Mouse (Mus musculus): Measurements from ENCODE around the gene Grasp. TPM values are rescaled to one million over a fixed set of nuclear protein-coding genes. Genes with fewer than 3 reads are reported as not detected.

The Grasp gene
- polyA plus RNA-seq, 2 experiments = 7.5 to 20.5 TPM

- 94% methylated on average over 8 of the region's 8 CpGs for WGBS
- no peak for ATAC-seq (ENCODE audit: low FRiP score, low read depth)
- Histone ChIP-seq H3K36me3 (ENCODE audit: control insufficient read depth, insufficient read depth, low read length) (peaks cover 5% of the 10 kb centered on the region; the same call in 1 of the 2 replicates), H3K4me3 (replicated peaks; ENCODE audit: low read length) (no peak overlapping the region), H3K9me3 (ENCODE audit: control insufficient read depth, low read length) (0 out of 2 replicates have a peak, but pooled peaks cover 2% of the 10 kb centered on the region), H3K27ac (replicated peaks; ENCODE audit: low read depth, low read length) (no peak overlapping the region), H3K4me1 (ENCODE audit: control insufficient read depth, insufficient read depth, low read length) (peaks cover 32% of the 10 kb centered on the region), H3K27me3 (ENCODE audit: control insufficient read depth, insufficient read depth, low read length) (no peaks in the 10 kb centered on the region), H3K4me2 (replicated peaks; ENCODE audit: low read depth, low read length, severe bottlenecking) (no peak overlapping the region), H3K9ac (ENCODE audit: low read depth, low read length, severe bottlenecking) (no peak overlapping the region)
- no peak for DNase-seq (ENCODE audit: low spot score)
- TF ChIP-seq POLR2A (IDR thresholded peaks at IDR 0.05; ENCODE audit: borderline replicate concordance, extremely low read depth, insufficient read depth, insufficient read length) = no peak
Observed at GRCm38 (mm10) chr15:101184300-101184699, 39.7 kb upstream of the Grasp start.

- H3K4me3 ChIP-seq (replicated peaks; ENCODE audit: low read length) = no peak overlapping the region
- H3K4me2 ChIP-seq (replicated peaks; ENCODE audit: low read depth, low read length, severe bottlenecking) = no peak overlapping the region
- H3K27me3 ChIP-seq (ENCODE audit: control insufficient read depth, insufficient read depth, low read length) = no peaks in the 10 kb centered on the region
- H3K4me1 ChIP-seq (ENCODE audit: control insufficient read depth, insufficient read depth, low read length) = peaks cover 26% of the 10 kb centered on the region
- WGBS = 95% methylated on average over 3 of the region's 3 CpGs
- peaks cover 5% of the 10 kb centered on the region; the same call in 1 of the 2 replicates for H3K36me3 ChIP-seq (ENCODE audit: control insufficient read depth, insufficient read depth, low read length)
- no peak overlapping the region for H3K27ac ChIP-seq (replicated peaks; ENCODE audit: low read depth, low read length)
- no peak for DNase-seq (ENCODE audit: low spot score)
- no peak for ATAC-seq (ENCODE audit: low FRiP score, low read depth)
- TF ChIP-seq POLR2A (IDR thresholded peaks at IDR 0.05; ENCODE audit: borderline replicate concordance, extremely low read depth, insufficient read depth, insufficient read length) = no peak
- H3K9ac ChIP-seq (ENCODE audit: low read depth, low read length, severe bottlenecking) = no peak overlapping the region
- H3K9me3 ChIP-seq (ENCODE audit: control insufficient read depth, low read length) = 0 out of 2 replicates have a peak, but pooled peaks cover 2% of the 10 kb centered on the region
Observed at GRCm38 (mm10) chr15:101185549-101185948, 38.4 kb upstream of the Grasp start.

GRCm38 (mm10) chr15:101187907-101188306 lies 36.1 kb upstream of the Grasp start:
- DNase-seq (ENCODE audit: low spot score) (no peak), ATAC-seq (ENCODE audit: low FRiP score, low read depth) (no peak)
- no peaks in the 10 kb centered on the region for H3K27me3 ChIP-seq (ENCODE audit: control insufficient read depth, insufficient read depth, low read length)
- H3K9ac ChIP-seq (ENCODE audit: low read depth, low read length, severe bottlenecking) = no peak overlapping the region
- WGBS = 58% methylated on average over 5 of the region's 5 CpGs
- no peak overlapping the region for H3K4me2 ChIP-seq (replicated peaks; ENCODE audit: low read depth, low read length, severe bottlenecking)
- peaks cover 14% of the 10 kb centered on the region for H3K4me1 ChIP-seq (ENCODE audit: control insufficient read depth, insufficient read depth, low read length)
- H3K4me3 ChIP-seq (replicated peaks; ENCODE audit: low read length) = no peak overlapping the region
- no peak for TF ChIP-seq POLR2A (IDR thresholded peaks at IDR 0.05; ENCODE audit: borderline replicate concordance, extremely low read depth, insufficient read depth, insufficient read length)
- H3K27ac ChIP-seq (replicated peaks; ENCODE audit: low read depth, low read length) = no peak overlapping the region
- H3K36me3 ChIP-seq (ENCODE audit: control insufficient read depth, insufficient read depth, low read length) = peaks cover 5% of the 10 kb centered on the region; the same call in 1 of the 2 replicates
- H3K9me3 ChIP-seq (ENCODE audit: control insufficient read depth, low read length) = 0 out of 2 replicates have a peak, but pooled peaks cover 2% of the 10 kb centered on the region

- Histone ChIP-seq H3K27ac (replicated peaks; ENCODE audit: low read depth, low read length) (no peak overlapping the region), H3K4me1 (ENCODE audit: control insufficient read depth, insufficient read depth, low read length) (peaks cover 6% of the 10 kb centered on the region; the same call in 1 of the 2 replicates), H3K9ac (ENCODE audit: low read depth, low read length, severe bottlenecking) (no peak overlapping the region), H3K27me3 (ENCODE audit: control insufficient read depth, insufficient read depth, low read length) (no peaks in the 10 kb centered on the region), H3K4me2 (replicated peaks; ENCODE audit: low read depth, low read length, severe bottlenecking) (no peak overlapping the region), H3K4me3 (replicated peaks; ENCODE audit: low read length) (no peak overlapping the region), H3K36me3 (ENCODE audit: control insufficient read depth, insufficient read depth, low read length) (peaks cover 19% of the 10 kb centered on the region), H3K9me3 (ENCODE audit: control insufficient read depth, low read length) (0 out of 2 replicates have a peak, but pooled peaks cover 2% of the 10 kb centered on the region)
- no peak for TF ChIP-seq POLR2A (IDR thresholded peaks at IDR 0.05; ENCODE audit: borderline replicate concordance, extremely low read depth, insufficient read depth, insufficient read length)
- DNase-seq (ENCODE audit: low spot score) (no peak), ATAC-seq (ENCODE audit: low FRiP score, low read depth) (no peak)
- WGBS = 78% methylated on average over 10 of the region's 10 CpGs
Observed at GRCm38 (mm10) chr15:101189981-101190761, 33.8 kb upstream of the Grasp start.

GRCm38 (mm10) chr15:101190762-101191150 lies 33.2 kb upstream of the Grasp start:
- no peak overlapping the region for H3K4me2 ChIP-seq (replicated peaks; ENCODE audit: low read depth, low read length, severe bottlenecking)
- H3K4me3 ChIP-seq (replicated peaks; ENCODE audit: low read length) = no peak overlapping the region
- H3K4me1 ChIP-seq (ENCODE audit: control insufficient read depth, insufficient read depth, low read length) = peaks cover 6% of the 10 kb centered on the region; the same call in 1 of the 2 replicates
- H3K27me3 ChIP-seq (ENCODE audit: control insufficient read depth, insufficient read depth, low read length) = no peaks in the 10 kb centered on the region
- 77% methylated on average over 5 of the region's 5 CpGs for WGBS
- ATAC-seq (ENCODE audit: low FRiP score, low read depth) (no peak), DNase-seq (ENCODE audit: low spot score) (no peak)
- H3K36me3 ChIP-seq (ENCODE audit: control insufficient read depth, insufficient read depth, low read length) = peaks cover 21% of the 10 kb centered on the region
- no peak overlapping the region for H3K9ac ChIP-seq (ENCODE audit: low read depth, low read length, severe bottlenecking)
- no peak for TF ChIP-seq POLR2A (IDR thresholded peaks at IDR 0.05; ENCODE audit: borderline replicate concordance, extremely low read depth, insufficient read depth, insufficient read length)
- H3K9me3 ChIP-seq (ENCODE audit: control insufficient read depth, low read length) = no peaks in the 10 kb centered on the region
- H3K27ac ChIP-seq (replicated peaks; ENCODE audit: low read depth, low read length) = no peak overlapping the region

All from limb, embryonic 14.5 days (tissue).